Mouse (Mus musculus) neural tube, embryonic 11.5 days (tissue): ENCODE data around the gene Plekhg2. TPM values are rescaled to one million over a fixed set of nuclear protein-coding genes. Genes with fewer than 3 reads are reported as not detected.
A peak's percentile ranks its signal among the peaks of the same experiment; 100 is the strongest.
"Not testable (repeated sequence)": the region's sequence is repeated elsewhere in the genome, so short reads cannot be mapped to it uniquely, and the experiment has no call there.

Experiments
- ATAC-seq: fragments of 200-750 bp; cut with Nextera tagmentation; 2 replicates; pipeline ENCODE4 v1.8.0; 2017; ENCODE audit warnings: moderate number of reproducible peaks, mild to moderate bottlenecking, moderate TSS enrichment, moderate library complexity; ENCODE audit not compliant: insufficient read depth, low FRiP score, low TSS enrichment
- DNase-seq: peaks from one replicate; pipeline ENCODE4 v3.0.0-alpha.2; 2015; ENCODE audit warnings: low spot score
- H3K27ac ChIP-seq: fragments of 300-500 bp; sonication (generic); 2 replicates; pipeline ENCODE4 v1.5.1; 2014; ENCODE audit warnings: low read depth, mild to moderate bottlenecking, low read length
- H3K27me3 ChIP-seq: fragments of 300-500 bp; sonication (generic); 2 replicates; pipeline ENCODE4 v1.6.1; 2014; ENCODE audit warnings: mild to moderate bottlenecking, low read length, mixed read lengths; ENCODE audit not compliant: control insufficient read depth, insufficient read depth
- H3K36me3 ChIP-seq: fragments of 300-500 bp; sonication (generic); 2 replicates; pipeline ENCODE4 v1.6.1; 2014; ENCODE audit warnings: mild to moderate bottlenecking, low read length, moderate library complexity, mixed read lengths; ENCODE audit not compliant: control insufficient read depth, insufficient read depth
- H3K4me1 ChIP-seq: fragments of 300-500 bp; sonication (generic); 2 replicates; pipeline ENCODE4 v1.6.1; 2014; ENCODE audit warnings: low read length, mixed read lengths; ENCODE audit not compliant: control insufficient read depth, insufficient read depth
- H3K4me2 ChIP-seq: fragments of 300-500 bp; sonication (generic); 2 replicates; pipeline ENCODE4 v1.6.1; 2014; ENCODE audit warnings: low read depth, mild to moderate bottlenecking, moderate library complexity
- H3K4me3 ChIP-seq: fragments of 300-500 bp; sonication (generic); 2 replicates; pipeline ENCODE4 v1.5.1; 2014; ENCODE audit warnings: low read depth, low read length
- H3K9ac ChIP-seq: fragments of 300-500 bp; sonication (generic); 2 replicates; pipeline ENCODE4 v1.6.1; 2014; ENCODE audit warnings: mild to moderate bottlenecking, low read length
- H3K9me3 ChIP-seq: fragments of 300-500 bp; sonication (generic); 2 replicates; pipeline ENCODE4 v1.6.1; 2016; ENCODE audit warnings: low read length; ENCODE audit not compliant: control insufficient read depth
- WGBS: fragments of 180-500 bp; shearing (Covaris S2); extraction: QIAGEN DNeasy Blood & Tissue Kit; methylation state at CpG from one replicate; pipeline ENCODE4 v1.1.7; 2014; 5-methylcytosine and 5-hydroxymethylcytosine counted together
- polyA plus RNA-seq: library from polyadenylated mRNA; unstranded; fragments of >200 nt; fragmentation: Nextera tagmentation; extraction: Ambion mirVana; gene quantifications from 2 replicates; pipeline ENCODE4 v1.2.1, GENCODE M21; 2014

The Plekhg2 gene
- polyA plus RNA-seq, 1 experiment from 2014 or later = 50.5 TPM

GRCm38 (mm10) chr7:28398696-28399340, 26.4 kb upstream of the Plekhg2 start:
- ATAC-seq (no peak), DNase-seq (no peak)
- H3K27ac ChIP-seq = no peak overlapping the region
- WGBS = 90% methylated on average over 10 of the region's 10 CpGs
- H3K9me3 ChIP-seq = no peaks in the 10 kb centered on the region
- no peaks in the 10 kb centered on the region for H3K4me1 ChIP-seq
- H3K4me3 ChIP-seq = no peak overlapping the region
- H3K27me3 ChIP-seq = no peaks in the 10 kb centered on the region
- H3K36me3 ChIP-seq = peaks cover 39% of the 10 kb centered on the region
- no peak overlapping the region for H3K4me2 ChIP-seq
- no peak overlapping the region for H3K9ac ChIP-seq

GRCm38 (mm10) chr7:28398000-28398399, 25.6 kb upstream of the Plekhg2 start:
- H3K27ac ChIP-seq = no peak overlapping the region
- H3K36me3 ChIP-seq = peaks cover 34% of the 10 kb centered on the region
- WGBS = 74% methylated on average over 3 of the region's 3 CpGs
- no peak overlapping the region for H3K4me2 ChIP-seq
- H3K9ac ChIP-seq = no peak overlapping the region
- H3K4me3 ChIP-seq = no peak overlapping the region
- no peak for DNase-seq
- no peaks in the 10 kb centered on the region for H3K27me3 ChIP-seq
- H3K9me3 ChIP-seq = no peaks in the 10 kb centered on the region
- no peak for ATAC-seq
- H3K4me1 ChIP-seq = peaks cover 4% of the 10 kb centered on the region; the same call in 1 of the 2 replicates

- no peak for ATAC-seq
Measured at GRCm38 (mm10) chr7:28395425-28395824, 23.0 kb upstream of the Plekhg2 start.

DNA sequence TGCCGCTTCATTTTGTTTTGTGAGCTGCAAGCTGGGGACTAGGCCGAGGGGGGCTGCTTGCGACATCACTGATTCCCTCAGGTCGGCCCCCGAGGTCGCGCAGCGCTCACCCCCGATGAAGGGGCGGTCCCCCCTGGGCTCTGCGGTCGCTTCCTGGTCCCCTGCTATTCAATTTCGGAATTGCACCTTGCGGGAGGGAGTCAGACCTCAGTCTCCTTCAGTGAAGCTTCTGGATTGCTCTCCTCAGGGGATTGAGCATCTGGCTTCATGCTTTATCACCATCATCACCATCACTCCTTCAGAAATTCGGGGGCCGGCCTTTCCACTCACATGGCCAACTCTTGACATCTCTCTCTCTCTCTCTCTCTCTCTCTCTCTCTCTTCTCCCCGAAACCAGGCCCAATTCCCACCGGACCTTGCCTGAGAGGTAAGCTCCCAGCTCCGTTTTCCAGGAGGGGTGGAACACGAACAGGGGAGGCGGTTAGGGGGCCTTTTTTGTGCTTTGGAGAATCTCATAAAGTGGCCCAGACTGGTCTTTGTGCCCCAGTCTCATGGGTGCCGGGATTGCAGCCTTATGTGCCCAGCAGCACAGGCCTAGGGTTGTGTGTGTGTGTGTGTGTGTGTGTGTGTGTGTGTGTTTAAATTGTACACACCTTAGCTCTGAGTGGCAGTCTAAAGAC, 21.0 kb upstream of the Plekhg2 start:
- H3K27me3 ChIP-seq = no peaks in the 10 kb centered on the region
- no peak overlapping the region for H3K27ac ChIP-seq
- 7% methylated on average over 22 of the region's 22 CpGs for WGBS
- peak overlapping the region; percentile 81 for H3K4me2 ChIP-seq
- ATAC-seq = no peak
- H3K9me3 ChIP-seq = no peaks in the 10 kb centered on the region
- H3K36me3 ChIP-seq = peaks cover 19% of the 10 kb centered on the region
- peak overlapping the region; percentile 75 for H3K9ac ChIP-seq
- peaks cover 8% of the 10 kb centered on the region for H3K4me1 ChIP-seq
- no peak for DNase-seq
- peak overlapping the region; percentile 83 for H3K4me3 ChIP-seq

More at GRCm38 (mm10) chr7:28395425-28395824, 23.0 kb upstream of the Plekhg2 start:
- Histone ChIP-seq H3K27ac (no peak overlapping the region), H3K4me1 (peaks cover 8% of the 10 kb centered on the region), H3K4me2 (no peak overlapping the region), H3K36me3 (peaks cover 23% of the 10 kb centered on the region), H3K4me3 (no peak overlapping the region), H3K9ac (no peak overlapping the region), H3K27me3 (no peaks in the 10 kb centered on the region), H3K9me3 (no peaks in the 10 kb centered on the region)
- WGBS = 92% methylated on average over 4 of the region's 4 CpGs
- no peak for DNase-seq

GRCm38 (mm10) chr7:28392429-28393271, 20.3 kb upstream of the Plekhg2 start, which contains the start of the genes Med29 and Paf1:
Gene Med29 (minus strand): TSS chr7:28392708.
Gene Paf1 (plus strand): TSS chr7:28392951.
- Histone ChIP-seq H3K36me3 (peaks cover 20% of the 10 kb centered on the region), H3K27me3 (no peaks in the 10 kb centered on the region), H3K9me3 (no peaks in the 10 kb centered on the region), H3K9ac (peak within 1 kb of the TSS; percentile 75), H3K27ac (no peak within 1 kb of the TSS), H3K4me1 (peaks cover 8% of the 10 kb centered on the region), H3K4me3 (peak within 1 kb of the TSS; percentile 83), H3K4me2 (peak within 1 kb of the TSS; percentile 81)
- WGBS = under 1% methylated on average over 58 of the region's 58 CpGs
- ATAC-seq (peak; percentile 98), DNase-seq (peak; percentile 96)

- H3K4me3 ChIP-seq = no peak overlapping the region
- H3K27me3 ChIP-seq = no peaks in the 10 kb centered on the region
- no peak overlapping the region for H3K27ac ChIP-seq
- peaks cover 16% of the 10 kb centered on the region for H3K36me3 ChIP-seq
- no peaks in the 10 kb centered on the region for H3K9me3 ChIP-seq
- H3K4me2 ChIP-seq = no peak overlapping the region
- peaks cover 8% of the 10 kb centered on the region for H3K4me1 ChIP-seq
- WGBS = 96% methylated on average over 3 of the region's 3 CpGs
- no peak for ATAC-seq
- no peak for DNase-seq
- no peak overlapping the region for H3K9ac ChIP-seq
Measured at GRCm38 (mm10) chr7:28390331-28390730, 17.9 kb upstream of the Plekhg2 start.

- not testable (repeated sequence) for DNase-seq, H3K27ac ChIP-seq, ATAC-seq, H3K9me3 ChIP-seq, H3K4me2 ChIP-seq, H3K4me1 ChIP-seq, H3K4me3 ChIP-seq, H3K27me3 ChIP-seq, H3K9ac ChIP-seq
- 93% methylated on average over 7 of the region's 7 CpGs for WGBS
- peaks cover 14% of the 10 kb centered on the region for H3K36me3 ChIP-seq
Measured at GRCm38 (mm10) chr7:28387384-28387783, 15.0 kb upstream of the Plekhg2 start.

- H3K4me2 ChIP-seq, H3K27ac ChIP-seq, DNase-seq, H3K9ac ChIP-seq, H3K9me3 ChIP-seq, H3K4me1 ChIP-seq, H3K27me3 ChIP-seq, H3K4me3 ChIP-seq, ATAC-seq: not testable (repeated sequence)
- WGBS = 83% methylated on average over 6 of the region's 6 CpGs
- H3K36me3 ChIP-seq = peaks cover 14% of the 10 kb centered on the region
Measured at GRCm38 (mm10) chr7:28386877-28387276, 14.5 kb upstream of the Plekhg2 start.
